Mouse (Mus musculus) frontal cortex, adult 2 months (tissue): ENCODE results near the gene Wwc2. TPM values are rescaled to one million over a fixed set of nuclear protein-coding genes. Genes with fewer than 3 reads are reported as not detected.

Source experiments
- DNase-seq, 2 experiments: peaks; one replicate each; pipeline ENCODE4 v3.0.0; 2022; ENCODE audit warnings: low spot score in 1 of 2; ENCODE audit errors: extremely low spot score in 1 of 2
- polyA plus RNA-seq: library from polyadenylated mRNA; depleted of rRNA; stranded (reverse); fragments of >200 nt; gene quantifications from 2 replicates; pipeline ENCODE4 v1.2.3, GENCODE M21; 2012; rRNA removed

Gene Wwc2
- polyA plus RNA-seq, 1 experiment, result 9.5 TPM

DNA sequence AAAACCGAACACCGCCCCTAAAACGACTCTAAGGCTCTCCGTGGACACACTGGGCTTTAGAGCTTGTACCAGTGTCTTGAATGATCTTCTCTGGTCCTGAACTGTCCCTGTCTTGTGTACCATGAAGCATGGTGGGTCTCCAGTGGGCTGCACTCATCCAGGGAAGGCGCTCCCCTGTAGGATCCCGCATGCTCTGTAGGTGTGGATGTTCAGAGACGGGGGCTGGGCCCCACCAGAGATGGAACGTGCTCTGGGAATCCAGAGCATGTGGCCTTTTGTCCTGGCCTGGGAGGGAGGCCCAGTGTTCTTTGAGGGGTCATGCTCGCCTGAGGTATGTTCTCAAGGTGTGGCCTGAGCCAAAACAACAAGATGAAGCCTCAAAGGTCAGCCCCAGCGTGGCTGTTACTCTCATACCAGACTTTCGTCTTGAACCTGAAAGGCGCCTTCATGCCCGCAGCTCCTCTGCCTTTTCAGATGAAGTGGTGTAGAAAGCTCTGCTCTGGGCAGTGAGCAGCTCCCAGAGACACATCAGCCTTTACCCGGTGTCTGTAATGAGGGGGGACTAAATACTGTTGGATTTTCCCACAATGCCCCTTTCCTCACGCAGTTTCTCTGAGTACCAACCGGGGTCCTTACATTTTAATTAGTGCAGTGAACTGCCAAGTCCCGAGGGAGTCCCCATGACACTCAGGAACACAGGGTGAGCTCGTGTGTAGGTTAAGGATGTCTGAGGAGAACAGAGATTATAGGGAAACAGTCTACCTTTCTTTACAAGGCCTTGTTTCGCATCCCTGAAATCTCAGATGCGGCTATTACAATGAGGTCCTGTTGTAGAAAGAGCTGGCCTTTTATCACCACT is 169.6 kb downstream of the Wwc2 start:
- no peak for DNase-seq

DNA sequence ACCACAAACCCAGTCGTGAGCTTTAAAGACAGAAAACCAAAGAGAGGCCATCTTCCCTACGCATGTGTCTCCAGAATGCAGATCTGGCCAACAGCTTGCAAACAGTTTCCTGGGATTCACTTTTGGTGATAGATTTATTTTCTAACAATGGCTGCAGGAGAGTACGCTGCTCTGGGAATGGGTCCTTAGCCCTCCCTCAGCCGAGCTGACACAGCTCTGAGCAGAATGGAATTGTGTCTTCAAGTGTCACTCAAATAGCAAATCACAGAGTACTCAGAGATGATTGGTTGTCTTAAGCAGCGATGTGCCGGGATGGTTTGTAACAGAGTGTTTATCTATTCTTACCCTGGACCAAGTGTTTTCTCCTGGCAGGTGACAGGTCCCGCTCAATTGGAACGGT is 171.7 kb downstream of the Wwc2 start:
- DNase-seq, result no peak

GRCm38 (mm10) chr8:47811221-47811620 is 179.5 kb downstream of the Wwc2 start:
- no peak for DNase-seq

GRCm38 (mm10) chr8:47810666-47811015 is 180.1 kb downstream of the Wwc2 start:
- DNase-seq, result no peak

GRCm38 (mm10) chr8:47809970-47810665 is 180.6 kb downstream of the Wwc2 start:
- DNase-seq, result no peak

DNA sequence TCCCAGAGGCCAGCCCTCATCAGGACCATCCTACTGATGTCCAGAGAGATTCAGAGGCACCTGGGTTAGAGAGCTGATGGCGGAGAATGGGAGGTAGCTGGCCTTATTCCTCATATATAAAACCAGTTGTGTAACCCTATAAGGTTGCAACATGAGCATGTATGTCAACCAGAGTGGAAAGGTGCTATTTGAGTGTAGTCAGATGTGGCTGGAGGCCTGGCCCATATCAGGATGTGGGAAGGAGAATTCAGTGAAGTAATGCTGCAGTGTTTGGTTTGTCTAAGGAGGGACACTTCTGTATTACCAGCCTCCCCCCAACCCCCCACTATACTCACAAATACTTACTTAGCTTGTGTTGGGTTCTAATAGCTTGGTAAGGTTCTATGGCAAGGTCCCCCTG is 186.5 kb downstream of the Wwc2 start:
- no peak for DNase-seq

DNA sequence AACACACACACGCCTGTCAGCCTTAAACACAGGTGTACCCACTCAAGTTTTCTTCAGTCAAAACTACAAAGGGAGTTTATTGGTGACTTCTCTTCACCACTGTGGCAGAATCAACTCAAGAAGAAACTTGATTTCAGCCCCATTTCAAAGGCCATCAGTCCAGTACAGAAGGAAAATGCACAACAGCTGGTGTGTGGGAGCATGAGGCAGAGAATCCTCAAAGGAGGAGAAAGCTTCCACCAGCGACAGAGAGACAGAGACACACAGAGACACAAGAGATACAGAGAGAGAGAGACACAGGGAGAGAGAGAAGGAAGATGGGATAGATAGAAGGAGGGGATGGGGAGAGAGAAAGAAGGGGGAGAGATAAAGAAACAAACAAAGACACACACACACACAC is 188.4 kb downstream of the Wwc2 start:
- peak in 1 of 2 experiments; percentile 42 for DNase-seq

- no peak for DNase-seq
Observed at GRCm38 (mm10) chr8:47799438-47799837, 191.3 kb downstream of the Wwc2 start.

DNA sequence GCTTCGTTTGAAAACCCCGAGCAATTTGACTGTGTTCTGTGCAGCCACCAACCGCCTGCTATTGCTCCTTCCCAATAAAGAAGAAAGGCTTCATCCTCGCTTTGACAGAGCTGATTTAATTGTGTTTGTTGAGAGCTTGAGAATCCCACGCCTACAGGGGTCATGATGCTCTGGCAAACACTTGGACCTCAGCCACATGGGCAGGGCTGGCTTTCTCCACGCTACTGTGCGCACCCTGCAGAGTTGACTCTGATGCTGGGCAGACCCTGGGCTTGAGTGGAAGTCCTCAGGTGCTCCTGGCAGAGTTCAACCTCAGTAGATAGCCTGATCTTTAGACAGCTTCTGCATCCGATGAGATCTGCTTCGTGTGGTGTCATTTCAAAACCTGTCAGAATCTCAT is 198.7 kb downstream of the Wwc2 start:
- no peak for DNase-seq

- DNase-seq, result no peak
Observed at GRCm38 (mm10) chr8:47787705-47788104, 203.0 kb downstream of the Wwc2 start.

GRCm38 (mm10) chr8:47786323-47786722 is 204.4 kb downstream of the Wwc2 start:
- no peak for DNase-seq

- no peak for DNase-seq
Observed at GRCm38 (mm10) chr8:47784436-47784835, 206.3 kb downstream of the Wwc2 start.

- DNase-seq, result peak; percentile 47 to 77
Observed at GRCm38 (mm10) chr8:47783944-47784343, 206.8 kb downstream of the Wwc2 start.

DNA sequence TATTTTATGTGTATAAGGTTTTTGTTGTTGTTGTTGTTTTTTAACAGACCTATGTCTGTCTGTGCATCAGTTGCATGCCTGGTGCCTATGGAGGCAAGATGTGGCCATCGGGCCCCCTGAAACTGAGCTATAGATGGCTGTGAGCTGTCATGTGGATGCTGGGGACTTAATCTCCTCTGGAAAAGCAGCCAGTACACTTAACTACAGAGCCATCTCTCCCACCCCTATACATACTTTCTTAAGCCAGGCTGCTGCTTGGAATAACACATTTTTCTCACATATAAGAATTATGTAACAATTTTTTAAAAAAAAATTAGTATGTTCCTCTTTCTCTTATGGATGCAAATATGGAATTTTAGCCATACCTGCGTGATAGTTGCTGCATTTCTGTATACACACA is 207.2 kb downstream of the Wwc2 start:
- DNase-seq, result peak in 1 of 2 experiments; percentile 18

DNA sequence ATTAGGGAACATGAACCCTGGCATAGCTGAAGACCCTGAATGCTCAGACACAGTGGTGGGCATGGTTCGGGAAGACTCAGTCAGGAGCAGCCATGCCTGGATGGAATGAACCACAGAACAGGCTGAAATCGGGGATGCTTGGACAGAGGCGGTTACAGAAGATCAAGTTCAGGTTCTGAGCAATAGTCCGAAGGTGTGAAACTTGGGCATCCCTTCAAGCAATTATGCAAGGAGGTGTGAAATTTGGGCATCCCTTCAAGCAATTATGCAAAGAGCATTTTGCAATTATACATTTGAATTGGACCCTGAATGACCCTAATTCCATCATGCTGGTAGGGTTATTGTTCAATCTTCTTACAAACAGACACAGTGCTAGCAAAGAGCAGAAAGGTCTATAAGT is 208.8 kb downstream of the Wwc2 start:
- no peak for DNase-seq

DNA sequence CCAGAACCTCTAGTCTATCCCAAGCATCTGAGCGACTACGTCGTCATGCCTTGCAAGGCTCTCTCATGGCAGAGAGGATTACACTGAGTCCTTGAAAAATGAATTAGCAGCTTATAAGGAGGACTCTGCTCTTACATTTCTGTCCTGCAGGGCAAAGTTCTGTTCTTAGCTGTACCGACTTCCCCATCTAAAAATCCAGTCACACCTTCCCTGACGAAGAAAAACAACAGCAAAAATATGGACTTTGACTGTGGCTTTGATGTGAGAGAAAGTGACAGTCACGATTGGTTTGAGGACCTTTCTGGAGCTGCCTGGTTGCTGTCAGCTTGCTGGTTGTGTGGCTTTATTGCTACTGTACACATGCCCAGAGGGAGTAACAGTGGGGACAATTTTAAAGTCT is 211.1 kb downstream of the Wwc2 start:
- DNase-seq, result no peak

GRCm38 (mm10) chr8:47777415-47777814 is 213.3 kb downstream of the Wwc2 start:
- DNase-seq, result no peak

Other genes with a start within 250 kb of the Wwc2 start
- gene Cldn24, start 168.8 kb downstream of the Wwc2 start, polyA plus RNA-seq, result not detected in 2 replicates
- 0.18 and 0.46 TPM in 2 replicates for gene Cldn22, start 166.4 kb downstream of the Wwc2 start, polyA plus RNA-seq
- 9.8 and 12.2 TPM in 2 replicates for gene Dctd, start 108.2 kb upstream of the Wwc2 start, polyA plus RNA-seq